Mouse (Mus musculus) testis, adult 2 months (tissue): Measurements from ENCODE around the gene 1700067P10Rik.

Source experiments
- CTCF ChIP-seq: fragments of 200-500 bp; IDR thresholded peaks from 2 replicates; pipeline ENCODE4 v1.5.1; 2012; ENCODE audit warnings: low read depth, mild to moderate bottlenecking, inconsistent platforms, low read length, moderate library complexity; ENCODE audit not compliant: control insufficient read depth, insufficient read depth, insufficient replicate concordance
- POLR2A ChIP-seq: fragments of 200-500 bp; IDR thresholded peaks from 2 replicates; pipeline ENCODE4 v1.6.1; 2012; ENCODE audit warnings: low read depth, mild to moderate bottlenecking, inconsistent platforms, low read length, moderate library complexity; ENCODE audit not compliant: control insufficient read depth

- TF ChIP-seq CTCF (no peak), POLR2A (no peak)
Measured at GRCm38 (mm10) chr17:48055076-48055816, 33.9 kb upstream of the 1700067P10Rik start.
